Mouse (Mus musculus): ENCODE results near the gene Zfp383. TPM values are rescaled to one million over a fixed set of nuclear protein-coding genes. Genes with fewer than 3 reads are reported as not detected.
A peak's percentile ranks its signal among the peaks of the same experiment; 100 is the strongest.

Zfp383 gene
- polyA plus RNA-seq, 1 experiment, result 0.14 TPM

GRCm38 (mm10) chr7:29880916-29881315 lies 27.1 kb upstream of the Zfp383 start:
- WGBS, result 89% methylated on average over 7 of the region's 7 CpGs
- Histone ChIP-seq H3K27ac (ENCODE audit: insufficient read depth, low read depth, low read length) (no peak overlapping the region), H3K27me3 (ENCODE audit: control insufficient read depth, insufficient read depth, low read length) (no peaks in the 10 kb centered on the region), H3K4me3 (ENCODE audit: low read depth, low read length) (no peak overlapping the region), H3K4me1 (ENCODE audit: control insufficient read depth, insufficient read depth, insufficient read length, low read length) (no peaks in the 10 kb centered on the region), H3K36me3 (ENCODE audit: control insufficient read depth, insufficient read depth, low read length) (no peaks in the 10 kb centered on the region)
- TF ChIP-seq CTCF (IDR thresholded peaks at IDR 0.05; ENCODE audit: extremely low read depth, insufficient read length, insufficient replicate concordance, low read depth, low read length) (no peak), POLR2A (IDR thresholded peaks at IDR 0.05; ENCODE audit: low read depth, low read length) (no peak)

- TF ChIP-seq POLR2A (IDR thresholded peaks at IDR 0.05; ENCODE audit: low read depth, low read length) (no peak), CTCF (IDR thresholded peaks at IDR 0.05; ENCODE audit: extremely low read depth, insufficient read length, insufficient replicate concordance, low read depth, low read length) (no peak)
- 96% methylated on average over 7 of the region's 7 CpGs for WGBS
Measured at GRCm38 (mm10) chr7:29890501-29890900, 17.5 kb upstream of the Zfp383 start.

DNA sequence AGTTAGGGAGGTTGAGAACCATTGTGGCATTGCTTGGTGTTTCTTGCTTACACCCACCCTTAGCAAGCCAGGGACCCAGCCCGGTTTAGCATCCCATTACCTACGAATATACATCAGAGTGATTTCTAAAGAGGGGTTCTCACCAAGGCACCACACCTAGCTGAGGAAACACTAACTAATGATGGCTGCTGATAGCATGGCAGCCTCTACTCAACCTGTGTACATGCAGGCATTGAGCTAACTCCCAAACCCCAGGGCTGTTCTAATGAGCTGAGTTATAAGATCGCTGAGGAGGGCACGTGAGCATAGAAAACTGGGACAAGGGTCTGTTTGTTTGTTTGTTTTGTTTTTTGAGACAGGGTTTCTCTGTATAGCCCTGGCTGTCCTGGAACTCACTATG lies 15.3 kb upstream of the Zfp383 start:
- Histone ChIP-seq H3K27me3 (ENCODE audit: control insufficient read depth, insufficient read depth, low read length) (no peaks in the 10 kb centered on the region; the same call in 1 of the 2 replicates), H3K36me3 (ENCODE audit: control insufficient read depth, insufficient read depth, low read length) (peaks cover 34% of the 10 kb centered on the region), H3K4me1 (ENCODE audit: control insufficient read depth, insufficient read depth, insufficient read length, low read length) (no peaks in the 10 kb centered on the region), H3K4me3 (ENCODE audit: low read depth, low read length) (no peak overlapping the region), H3K27ac (ENCODE audit: insufficient read depth, low read depth, low read length) (no peak overlapping the region)
- TF ChIP-seq CTCF (IDR thresholded peaks at IDR 0.05; ENCODE audit: extremely low read depth, insufficient read length, insufficient replicate concordance, low read depth, low read length), result no peak
- TF ChIP-seq POLR2A (IDR thresholded peaks at IDR 0.05; ENCODE audit: low read depth, low read length), result no peak
- 98% methylated on average over 4 of the region's 4 CpGs for WGBS

More at GRCm38 (mm10) chr7:29890501-29890900, 17.5 kb upstream of the Zfp383 start:
- Histone ChIP-seq H3K4me3 (ENCODE audit: low read depth, low read length) (no peak overlapping the region), H3K27me3 (ENCODE audit: control insufficient read depth, insufficient read depth, low read length) (no peaks in the 10 kb centered on the region; the same call in 1 of the 2 replicates), H3K4me1 (ENCODE audit: control insufficient read depth, insufficient read depth, insufficient read length, low read length) (no peaks in the 10 kb centered on the region), H3K36me3 (ENCODE audit: control insufficient read depth, insufficient read depth, low read length) (peaks cover 24% of the 10 kb centered on the region), H3K27ac (ENCODE audit: insufficient read depth, low read depth, low read length) (no peak overlapping the region)

- Histone ChIP-seq H3K4me1 (ENCODE audit: control insufficient read depth, insufficient read depth, insufficient read length, low read length) (no peaks in the 10 kb centered on the region), H3K27ac (ENCODE audit: insufficient read depth, low read depth, low read length) (no peak overlapping the region), H3K27me3 (ENCODE audit: control insufficient read depth, insufficient read depth, low read length) (no peaks in the 10 kb centered on the region), H3K36me3 (ENCODE audit: control insufficient read depth, insufficient read depth, low read length) (peaks cover 62% of the 10 kb centered on the region), H3K4me3 (ENCODE audit: low read depth, low read length) (no peak overlapping the region)
- WGBS, result 89% methylated on average over 4 of the region's 4 CpGs
- TF ChIP-seq POLR2A (IDR thresholded peaks at IDR 0.05; ENCODE audit: low read depth, low read length) (no peak), CTCF (IDR thresholded peaks at IDR 0.05; ENCODE audit: extremely low read depth, insufficient read length, insufficient replicate concordance, low read depth, low read length) (no peak)
Measured at GRCm38 (mm10) chr7:29898351-29898750, 9.7 kb upstream of the Zfp383 start.

DNA sequence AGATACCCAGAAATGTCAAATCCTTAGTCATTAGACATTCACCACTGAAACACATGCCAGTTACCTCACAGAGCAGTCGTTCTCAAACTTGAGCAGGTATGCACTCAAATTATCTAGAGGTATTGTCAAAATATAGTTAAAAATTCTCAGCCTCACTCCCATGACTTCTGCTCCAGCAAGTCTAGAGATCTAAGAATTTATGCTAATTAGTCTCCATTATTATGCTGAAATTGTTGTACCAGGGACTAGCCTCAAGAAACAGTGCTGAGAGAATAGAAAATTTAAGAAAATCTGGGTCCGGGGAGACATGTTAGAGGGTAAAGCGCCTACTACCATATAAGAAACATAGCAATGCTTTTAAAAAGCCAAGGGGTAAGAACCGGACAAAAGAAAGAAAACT lies 3.9 kb upstream of the Zfp383 start:
- H3K36me3 ChIP-seq (ENCODE audit: control insufficient read depth, insufficient read depth, low read length), result peaks cover 22% of the 10 kb centered on the region
- no peak for TF ChIP-seq CTCF (IDR thresholded peaks at IDR 0.05; ENCODE audit: extremely low read depth, insufficient read length, insufficient replicate concordance, low read depth, low read length)
- TF ChIP-seq POLR2A (IDR thresholded peaks at IDR 0.05; ENCODE audit: low read depth, low read length), result no peak
- no peaks in the 10 kb centered on the region for H3K27me3 ChIP-seq (ENCODE audit: control insufficient read depth, insufficient read depth, low read length)
- 99% methylated on average over 4 of the region's 4 CpGs for WGBS
- no peak overlapping the region for H3K4me3 ChIP-seq (ENCODE audit: low read depth, low read length)
- H3K4me1 ChIP-seq (ENCODE audit: control insufficient read depth, insufficient read depth, insufficient read length, low read length), result peaks cover 2% of the 10 kb centered on the region; the same call in 1 of the 2 replicates
- H3K27ac ChIP-seq (ENCODE audit: insufficient read depth, low read depth, low read length), result no peak overlapping the region

GRCm38 (mm10) chr7:29905966-29906681 lies 1.9 kb upstream of the Zfp383 start, which contains the start of gene Zfp27:
Zfp27 (minus strand) TSS chr7:29906572.
- peaks cover 7% of the 10 kb centered on the region; the same call in 1 of the 2 replicates for H3K36me3 ChIP-seq (ENCODE audit: control insufficient read depth, insufficient read depth, low read length)
- peak within 1 kb of the TSS; percentile 89 for H3K27ac ChIP-seq (ENCODE audit: insufficient read depth, low read depth, low read length)
- TF ChIP-seq POLR2A (IDR thresholded peaks at IDR 0.05; ENCODE audit: low read depth, low read length), result no peak
- TF ChIP-seq CTCF (IDR thresholded peaks at IDR 0.05; ENCODE audit: extremely low read depth, insufficient read length, insufficient replicate concordance, low read depth, low read length), result no peak
- H3K27me3 ChIP-seq (ENCODE audit: control insufficient read depth, insufficient read depth, low read length), result no peaks in the 10 kb centered on the region
- peak within 1 kb of the TSS; percentile 73 for H3K4me3 ChIP-seq (ENCODE audit: low read depth, low read length)
- H3K4me1 ChIP-seq (ENCODE audit: control insufficient read depth, insufficient read depth, insufficient read length, low read length), result peaks cover 2% of the 10 kb centered on the region; the same call in 1 of the 2 replicates
- WGBS, result under 1% methylated on average over 22 of the region's 22 CpGs

DNA sequence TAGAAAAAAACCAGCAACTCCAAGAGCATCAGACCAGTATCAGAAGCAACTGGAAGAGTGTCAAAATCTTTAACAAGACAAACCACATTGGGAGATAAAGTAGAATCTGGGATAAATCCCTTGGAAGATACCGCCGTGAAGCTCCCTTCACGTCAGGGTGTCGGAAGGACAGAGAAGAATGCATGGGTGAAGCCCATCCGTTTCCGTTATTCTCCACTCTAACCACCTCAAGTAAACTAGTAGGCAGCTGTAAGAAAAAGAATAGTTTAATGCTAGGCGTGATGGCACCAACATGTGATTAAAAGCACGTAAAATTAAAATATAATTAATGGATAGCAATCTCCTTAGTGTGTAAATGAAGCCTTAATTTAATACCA lies 1.4 kb upstream of the Zfp383 start:
- peak overlapping the region; percentile 24; the same call in 1 of the 2 replicates for H3K4me3 ChIP-seq (ENCODE audit: low read depth, low read length)
- peak overlapping the region; percentile 89 for H3K27ac ChIP-seq (ENCODE audit: insufficient read depth, low read depth, low read length)
- H3K4me1 ChIP-seq (ENCODE audit: control insufficient read depth, insufficient read depth, insufficient read length, low read length), result peaks cover 2% of the 10 kb centered on the region; the same call in 1 of the 2 replicates
- no peaks in the 10 kb centered on the region for H3K27me3 ChIP-seq (ENCODE audit: control insufficient read depth, insufficient read depth, low read length)
- H3K36me3 ChIP-seq (ENCODE audit: control insufficient read depth, insufficient read depth, low read length), result peaks cover 6% of the 10 kb centered on the region; the same call in 1 of the 2 replicates
- WGBS, result 16% methylated on average over 8 of the region's 8 CpGs
- no peak for TF ChIP-seq POLR2A (IDR thresholded peaks at IDR 0.05; ENCODE audit: low read depth, low read length)
- no peak for TF ChIP-seq CTCF (IDR thresholded peaks at IDR 0.05; ENCODE audit: extremely low read depth, insufficient read length, insufficient replicate concordance, low read depth, low read length)

All from small intestine, adult 2 months (tissue).